Mouse (Mus musculus): Measurements from ENCODE around the gene Ankrd23. TPM values are rescaled to one million over a fixed set of nuclear protein-coding genes. Genes with fewer than 3 reads are reported as not detected.

Gene Ankrd23
- polyA plus RNA-seq, 1 experiment from 2014 or later: 12.2 TPM

GRCm38 (mm10) chr1:36541844-36542243, 5.2 kb upstream of the Ankrd23 start:
- Histone ChIP-seq H3K9me3 (ENCODE audit: control insufficient read depth, low read length) (no peaks in the 10 kb centered on the region), H3K27ac (ENCODE audit: low read depth, low read length) (no peak overlapping the region), H3K4me3 (ENCODE audit: low read length) (no peak overlapping the region), H3K27me3 (replicated peaks; ENCODE audit: control insufficient read depth, insufficient read depth, low read length) (no peaks in the 10 kb centered on the region), H3K4me2 (ENCODE audit: low read length) (no peak overlapping the region), H3K36me3 (ENCODE audit: control insufficient read depth, insufficient read depth, low read length) (peaks cover 15% of the 10 kb centered on the region), H3K9ac (ENCODE audit: low read depth, low read length) (no peak overlapping the region), H3K4me1 (ENCODE audit: control insufficient read depth, insufficient read depth, low read depth, low read length) (peaks cover 9% of the 10 kb centered on the region)
- no peak for ATAC-seq
- WGBS: 88% methylated on average over 16 of the region's 16 CpGs

- 92% methylated on average over 12 of the region's 12 CpGs for WGBS
- no peaks in the 10 kb centered on the region for H3K27me3 ChIP-seq (replicated peaks; ENCODE audit: control insufficient read depth, insufficient read depth, low read length)
Observed at GRCm38 (mm10) chr1:36540807-36541206, 4.1 kb upstream of the Ankrd23 start.

GRCm38 (mm10) chr1:36540132-36540531, 3.4 kb upstream of the Ankrd23 start:
- Histone ChIP-seq H3K9me3 (ENCODE audit: control insufficient read depth, low read length) (no peaks in the 10 kb centered on the region), H3K9ac (ENCODE audit: low read depth, low read length) (no peak overlapping the region), H3K4me2 (ENCODE audit: low read length) (no peak overlapping the region), H3K4me1 (ENCODE audit: control insufficient read depth, insufficient read depth, low read depth, low read length) (peaks cover 3% of the 10 kb centered on the region; the same call in 1 of the 2 replicates), H3K36me3 (ENCODE audit: control insufficient read depth, insufficient read depth, low read length) (peaks cover 15% of the 10 kb centered on the region), H3K4me3 (ENCODE audit: low read length) (no peak overlapping the region), H3K27ac (ENCODE audit: low read depth, low read length) (no peak overlapping the region), H3K27me3 (replicated peaks; ENCODE audit: control insufficient read depth, insufficient read depth, low read length) (no peaks in the 10 kb centered on the region)
- 91% methylated on average over 11 of the region's 11 CpGs for WGBS
- no peak for ATAC-seq

More at GRCm38 (mm10) chr1:36540807-36541206, 4.1 kb upstream of the Ankrd23 start:
- no peak overlapping the region for H3K9ac ChIP-seq (ENCODE audit: low read depth, low read length)
- H3K9me3 ChIP-seq (ENCODE audit: control insufficient read depth, low read length): no peaks in the 10 kb centered on the region
- H3K4me2 ChIP-seq (ENCODE audit: low read length): no peak overlapping the region
- ATAC-seq: no peak
- H3K4me3 ChIP-seq (ENCODE audit: low read length): no peak overlapping the region
- peaks cover 15% of the 10 kb centered on the region for H3K36me3 ChIP-seq (ENCODE audit: control insufficient read depth, insufficient read depth, low read length)
- peaks cover 7% of the 10 kb centered on the region; the same call in 1 of the 2 replicates for H3K4me1 ChIP-seq (ENCODE audit: control insufficient read depth, insufficient read depth, low read depth, low read length)
- no peak overlapping the region for H3K27ac ChIP-seq (ENCODE audit: low read depth, low read length)

GRCm38 (mm10) chr1:36539186-36539585, 2.5 kb upstream of the Ankrd23 start, which contains the start of gene Gm42417:
Gene Gm42417, minus strand, starts transcription at chr1:36539429.
- Histone ChIP-seq H3K4me3 (ENCODE audit: low read length) (no peak within 1 kb of the TSS), H3K36me3 (ENCODE audit: control insufficient read depth, insufficient read depth, low read length) (peaks cover 15% of the 10 kb centered on the region), H3K4me2 (ENCODE audit: low read length) (no peak within 1 kb of the TSS), H3K27ac (ENCODE audit: low read depth, low read length) (no peak within 1 kb of the TSS), H3K9ac (ENCODE audit: low read depth, low read length) (no peak within 1 kb of the TSS), H3K9me3 (ENCODE audit: control insufficient read depth, low read length) (no peaks in the 10 kb centered on the region), H3K27me3 (replicated peaks; ENCODE audit: control insufficient read depth, insufficient read depth, low read length) (no peaks in the 10 kb centered on the region), H3K4me1 (ENCODE audit: control insufficient read depth, insufficient read depth, low read depth, low read length) (peaks cover 3% of the 10 kb centered on the region; the same call in 1 of the 2 replicates)
- no peak for ATAC-seq
- 64% methylated on average over 5 of the region's 9 CpGs for WGBS

GRCm38 (mm10) chr1:36538727-36539126, 2.0 kb upstream of the Ankrd23 start:
- Histone ChIP-seq H3K4me1 (ENCODE audit: control insufficient read depth, insufficient read depth, low read depth, low read length) (peaks cover 3% of the 10 kb centered on the region; the same call in 1 of the 2 replicates), H3K9ac (ENCODE audit: low read depth, low read length) (no peak overlapping the region), H3K27ac (ENCODE audit: low read depth, low read length) (no peak overlapping the region), H3K4me3 (ENCODE audit: low read length) (no peak overlapping the region), H3K36me3 (ENCODE audit: control insufficient read depth, insufficient read depth, low read length) (peaks cover 15% of the 10 kb centered on the region), H3K9me3 (ENCODE audit: control insufficient read depth, low read length) (no peaks in the 10 kb centered on the region), H3K4me2 (ENCODE audit: low read length) (no peak overlapping the region), H3K27me3 (replicated peaks; ENCODE audit: control insufficient read depth, insufficient read depth, low read length) (no peaks in the 10 kb centered on the region)
- ATAC-seq: no peak
- WGBS: 89% methylated on average over 4 of the region's 4 CpGs

GRCm38 (mm10) chr1:36536397-36536728, 320 bp downstream of the Ankrd23 start:
- Histone ChIP-seq H3K27ac (ENCODE audit: low read depth, low read length) (no peak overlapping the region), H3K27me3 (replicated peaks; ENCODE audit: control insufficient read depth, insufficient read depth, low read length) (no peaks in the 10 kb centered on the region), H3K4me1 (ENCODE audit: control insufficient read depth, insufficient read depth, low read depth, low read length) (peaks cover 3% of the 10 kb centered on the region; the same call in 1 of the 2 replicates), H3K4me3 (ENCODE audit: low read length) (no peak overlapping the region), H3K9me3 (ENCODE audit: control insufficient read depth, low read length) (no peaks in the 10 kb centered on the region), H3K36me3 (ENCODE audit: control insufficient read depth, insufficient read depth, low read length) (peaks cover 10% of the 10 kb centered on the region), H3K4me2 (ENCODE audit: low read length) (no peak overlapping the region), H3K9ac (ENCODE audit: low read depth, low read length) (no peak overlapping the region)
- 76% methylated on average over 8 of the region's 8 CpGs for WGBS
- ATAC-seq: no peak

GRCm38 (mm10) chr1:36535477-36536396, 946 bp downstream of the Ankrd23 start:
- no peak overlapping the region for H3K4me2 ChIP-seq (ENCODE audit: low read length)
- no peaks in the 10 kb centered on the region for H3K27me3 ChIP-seq (replicated peaks; ENCODE audit: control insufficient read depth, insufficient read depth, low read length)
- peaks cover 7% of the 10 kb centered on the region; the same call in 1 of the 2 replicates for H3K36me3 ChIP-seq (ENCODE audit: control insufficient read depth, insufficient read depth, low read length)
- no peak overlapping the region for H3K27ac ChIP-seq (ENCODE audit: low read depth, low read length)
- no peaks in the 10 kb centered on the region for H3K9me3 ChIP-seq (ENCODE audit: control insufficient read depth, low read length)
- H3K4me1 ChIP-seq (ENCODE audit: control insufficient read depth, insufficient read depth, low read depth, low read length): peaks cover 3% of the 10 kb centered on the region; the same call in 1 of the 2 replicates
- no peak overlapping the region for H3K4me3 ChIP-seq (ENCODE audit: low read length)
- no peak overlapping the region for H3K9ac ChIP-seq (ENCODE audit: low read depth, low read length)
- ATAC-seq: no peak; the same call in 1 of the 2 replicates
- 84% methylated on average over 11 of the region's 11 CpGs for WGBS

GRCm38 (mm10) chr1:36534595-36535058, 2.1 kb downstream of the Ankrd23 start:
- H3K4me1 ChIP-seq (ENCODE audit: control insufficient read depth, insufficient read depth, low read depth, low read length): peaks cover 3% of the 10 kb centered on the region; the same call in 1 of the 2 replicates
- no peak for ATAC-seq

GRCm38 (mm10) chr1:36533546-36533945, 3.1 kb downstream of the Ankrd23 start:
- no peaks in the 10 kb centered on the region for H3K9me3 ChIP-seq (ENCODE audit: control insufficient read depth, low read length)
- peaks cover 3% of the 10 kb centered on the region; the same call in 1 of the 2 replicates for H3K4me1 ChIP-seq (ENCODE audit: control insufficient read depth, insufficient read depth, low read depth, low read length)
- H3K27ac ChIP-seq (ENCODE audit: low read depth, low read length): no peak overlapping the region
- no peak overlapping the region for H3K4me3 ChIP-seq (ENCODE audit: low read length)
- H3K4me2 ChIP-seq (ENCODE audit: low read length): no peak overlapping the region
- H3K27me3 ChIP-seq (replicated peaks; ENCODE audit: control insufficient read depth, insufficient read depth, low read length): no peaks in the 10 kb centered on the region
- no peak overlapping the region for H3K9ac ChIP-seq (ENCODE audit: low read depth, low read length)
- H3K36me3 ChIP-seq (ENCODE audit: control insufficient read depth, insufficient read depth, low read length): no peaks in the 10 kb centered on the region
- no peak for ATAC-seq
- 83% methylated on average over 6 of the region's 6 CpGs for WGBS

More at GRCm38 (mm10) chr1:36534595-36535058, 2.1 kb downstream of the Ankrd23 start:
- Histone ChIP-seq H3K27ac (ENCODE audit: low read depth, low read length) (no peak overlapping the region), H3K27me3 (replicated peaks; ENCODE audit: control insufficient read depth, insufficient read depth, low read length) (no peaks in the 10 kb centered on the region), H3K9ac (ENCODE audit: low read depth, low read length) (no peak overlapping the region), H3K9me3 (ENCODE audit: control insufficient read depth, low read length) (no peaks in the 10 kb centered on the region), H3K36me3 (ENCODE audit: control insufficient read depth, insufficient read depth, low read length) (peaks cover 3% of the 10 kb centered on the region; the same call in 1 of the 2 replicates), H3K4me3 (ENCODE audit: low read length) (no peak overlapping the region), H3K4me2 (ENCODE audit: low read length) (no peak overlapping the region)
- 88% methylated on average over 6 of the region's 6 CpGs for WGBS

Data from hindbrain, embryonic 16.5 days (tissue).